Mouse (Mus musculus) testis, postnatal 10 days (tissue): ENCODE data around the gene Aff1.
A peak's percentile ranks its signal among the peaks of the same experiment; 100 is the strongest.

Experiments used
- DNase-seq: peaks from one replicate; pipeline ENCODE4 v3.0.0; 2021; ENCODE audit warnings: low spot score

Gene Aff1

DNA sequence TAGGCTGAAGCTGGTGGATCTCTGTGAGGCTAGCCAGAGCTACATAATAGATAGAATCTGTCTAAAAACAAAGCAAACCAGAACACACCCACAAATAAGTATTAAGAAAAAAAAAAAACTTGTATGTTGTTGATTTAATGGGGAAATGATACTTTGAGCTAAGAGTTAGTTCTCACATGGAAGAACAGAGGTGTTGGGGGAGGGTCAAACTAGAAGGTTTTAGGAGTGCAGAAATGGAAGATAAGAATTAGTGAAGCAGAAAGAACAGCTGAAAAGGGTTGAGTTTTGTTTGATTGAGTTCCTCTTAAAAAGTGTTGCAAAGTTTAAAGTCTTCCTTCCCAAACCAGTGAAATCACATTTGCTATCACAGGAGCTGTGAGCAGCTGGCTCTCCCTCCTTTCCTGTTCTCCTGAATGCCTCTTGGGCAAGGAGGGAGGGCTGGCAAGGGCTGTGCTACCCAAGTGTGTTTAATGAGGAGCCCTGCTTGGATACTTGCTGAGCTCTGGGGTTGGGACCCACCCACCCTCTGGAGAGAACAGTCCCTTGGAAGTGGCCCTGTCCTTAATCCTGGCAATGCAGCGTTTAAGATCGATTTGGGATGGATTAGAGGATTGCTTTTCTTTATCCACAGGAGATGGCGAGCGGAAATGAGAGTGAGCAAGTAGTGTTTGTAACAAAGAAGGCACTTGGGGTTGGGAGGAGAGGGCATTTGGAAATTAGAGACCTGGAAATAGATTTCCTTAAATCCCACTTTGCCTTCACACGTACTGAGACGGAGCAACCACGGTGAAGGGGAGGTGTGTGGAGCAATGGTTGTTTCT is 57.5 kb downstream of the Aff1 start:
- DNase-seq: no peak

DNA sequence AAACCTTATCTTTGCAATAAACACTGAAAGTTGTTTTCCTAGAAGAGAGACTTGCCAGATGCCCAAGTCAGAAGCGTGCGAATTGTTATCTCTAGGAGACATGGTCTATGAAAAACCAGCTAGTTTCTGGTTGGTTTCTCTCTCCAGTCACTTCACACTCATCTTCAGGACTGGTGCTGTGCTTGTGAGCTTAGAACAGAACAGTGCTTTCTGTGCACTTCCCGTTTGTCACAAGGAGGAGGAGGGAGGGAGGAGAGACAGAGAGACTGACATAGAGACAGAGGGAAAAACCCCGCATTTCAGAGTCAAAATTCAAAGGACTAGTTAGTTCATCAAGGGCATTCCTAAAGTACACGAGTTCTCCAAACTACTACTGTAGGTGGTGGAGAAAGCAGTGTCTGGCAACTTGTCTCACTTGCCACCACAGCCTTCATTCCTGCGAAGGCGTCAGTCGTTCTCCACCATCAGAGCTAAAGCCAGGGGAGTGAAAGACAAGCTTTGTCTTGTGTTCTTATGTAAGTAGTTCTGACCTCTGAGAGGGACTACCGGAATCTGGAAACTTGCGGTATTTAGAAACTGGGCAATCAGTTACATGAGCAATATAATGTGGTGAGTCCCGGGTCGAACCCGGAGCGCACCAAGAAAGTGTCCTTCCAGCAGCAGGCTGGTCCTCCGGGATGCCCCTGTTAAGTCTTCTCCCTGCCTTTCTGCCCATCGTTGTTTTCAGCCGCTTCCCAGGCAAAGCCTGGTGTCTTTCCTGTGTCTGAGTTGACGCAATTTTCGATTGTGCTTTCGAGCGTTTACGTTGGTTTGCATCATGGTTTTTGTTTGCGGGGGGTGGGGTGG is 60.7 kb downstream of the Aff1 start:
- peak; percentile 47 for DNase-seq

DNA sequence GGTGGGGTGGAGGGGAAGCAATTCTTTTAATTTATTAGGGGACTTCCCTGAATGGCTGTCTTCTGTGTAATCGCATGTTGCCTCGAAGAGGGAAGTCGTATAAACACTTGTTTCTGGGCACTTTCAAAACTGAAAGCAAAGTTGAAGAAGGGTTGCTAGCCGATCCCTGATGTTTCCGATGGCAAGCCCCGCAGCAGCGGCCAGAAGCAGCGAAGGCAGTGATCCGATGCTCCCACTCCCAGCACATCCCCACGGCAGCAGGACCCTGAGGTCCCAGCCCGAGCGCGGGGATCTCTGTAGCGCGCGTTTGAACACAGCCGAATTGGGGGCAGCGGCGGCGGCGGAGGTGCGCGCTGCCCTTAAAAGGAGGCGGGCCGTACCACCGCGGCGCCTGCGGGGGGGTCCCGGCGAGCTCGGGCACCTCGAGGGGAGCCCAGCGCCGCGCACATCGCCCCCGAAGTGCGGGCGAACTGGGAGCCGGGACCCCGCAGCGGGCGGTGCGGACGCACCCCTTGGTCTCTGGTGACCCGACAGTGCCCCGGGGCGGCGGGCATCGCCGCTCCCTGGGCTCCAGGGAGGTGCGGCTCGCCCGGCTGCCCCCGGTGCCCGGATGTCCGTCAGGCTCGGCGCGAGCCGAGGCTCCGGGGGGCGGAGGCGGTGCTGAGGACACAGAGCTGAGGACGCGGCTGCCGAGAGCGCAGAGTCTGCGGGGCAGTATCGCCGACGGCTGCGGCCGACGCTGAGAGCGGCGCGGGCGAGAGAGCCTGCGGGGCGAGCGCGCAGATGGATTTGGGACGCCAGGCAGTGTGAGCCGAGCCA is 61.5 kb downstream of the Aff1 start:
- DNase-seq: peak; percentile 91

DNA sequence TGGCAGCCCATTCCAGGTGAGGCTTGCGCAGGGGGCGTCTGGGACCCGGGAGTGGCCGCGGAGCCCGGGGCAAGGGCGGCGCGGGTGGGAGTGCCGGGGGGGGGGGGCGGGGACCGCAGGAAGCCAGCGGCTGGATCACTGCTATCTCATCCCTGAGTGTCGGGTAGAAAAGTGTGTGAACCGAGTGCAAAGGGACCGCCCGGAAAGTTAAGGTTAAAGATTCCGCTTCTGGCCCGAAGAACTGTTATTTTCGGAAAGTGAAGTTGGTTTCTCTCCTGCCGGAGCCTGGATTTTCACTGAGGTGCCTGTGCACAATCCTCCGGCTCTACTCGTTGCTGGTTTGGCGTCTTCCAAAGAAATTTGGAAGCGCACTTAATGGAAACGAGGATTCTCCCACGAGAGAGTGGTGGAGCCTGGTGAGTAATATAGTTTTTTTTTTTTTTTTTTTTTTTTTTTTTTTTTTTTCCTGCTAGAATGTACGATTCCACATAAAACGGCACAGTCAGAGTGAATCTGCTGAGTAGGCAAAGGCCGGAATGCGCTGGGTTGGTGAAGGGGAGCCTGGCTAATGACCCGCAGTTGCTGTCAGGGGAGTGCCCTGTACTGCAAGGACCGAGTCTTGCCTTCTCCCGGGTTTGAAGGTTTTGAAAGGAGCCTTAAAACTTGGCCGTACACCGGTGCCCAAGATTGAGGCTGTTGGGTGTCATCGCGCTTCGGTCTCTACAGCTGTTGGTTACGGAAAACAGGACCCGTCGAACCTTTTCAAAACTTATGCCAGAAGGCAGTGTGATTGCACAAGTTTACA is 62.4 kb downstream of the Aff1 start:
- DNase-seq: peak; percentile 52

DNA sequence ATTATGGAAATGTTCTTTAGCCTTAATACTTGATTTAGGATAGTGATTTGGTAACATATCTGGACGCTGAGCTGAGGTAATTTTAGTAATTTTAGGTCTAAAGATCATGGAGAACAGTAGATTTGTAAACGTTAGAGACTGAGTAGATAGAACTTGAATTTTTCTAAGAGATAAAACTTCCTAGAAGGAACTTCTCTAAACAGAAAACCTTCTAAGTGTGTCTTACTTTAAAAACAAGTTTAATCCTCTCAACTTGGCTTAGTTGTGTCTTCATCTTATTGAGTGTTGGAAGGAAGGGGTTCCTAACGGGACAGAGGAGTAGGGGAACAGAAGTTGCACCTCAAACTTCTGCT is 62.9 kb downstream of the Aff1 start:
- no peak for DNase-seq

DNA sequence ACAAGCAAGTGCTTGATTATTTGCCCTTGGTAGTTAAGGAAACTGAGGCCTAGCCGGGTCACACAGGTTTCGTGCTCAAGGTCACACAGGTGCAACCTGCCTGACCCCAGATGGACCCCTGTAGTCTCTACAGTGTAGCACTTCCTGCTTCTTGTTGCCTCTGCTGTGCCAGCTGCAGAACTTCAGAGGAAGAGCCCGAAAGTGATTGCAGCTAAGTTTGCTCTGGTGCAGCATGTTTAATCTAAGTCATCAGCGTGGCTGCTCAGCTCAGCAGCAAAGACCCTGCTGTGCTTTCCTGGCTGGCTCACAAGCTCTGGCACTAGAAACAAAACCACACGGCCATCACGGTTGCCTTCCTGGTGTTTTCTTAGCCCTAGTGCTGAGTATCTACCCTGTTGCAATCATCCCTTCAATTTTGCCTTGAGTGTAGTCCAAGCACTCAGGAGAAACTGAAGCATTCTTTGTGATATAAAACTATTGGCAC is 64.1 kb downstream of the Aff1 start:
- no peak for DNase-seq

DNA sequence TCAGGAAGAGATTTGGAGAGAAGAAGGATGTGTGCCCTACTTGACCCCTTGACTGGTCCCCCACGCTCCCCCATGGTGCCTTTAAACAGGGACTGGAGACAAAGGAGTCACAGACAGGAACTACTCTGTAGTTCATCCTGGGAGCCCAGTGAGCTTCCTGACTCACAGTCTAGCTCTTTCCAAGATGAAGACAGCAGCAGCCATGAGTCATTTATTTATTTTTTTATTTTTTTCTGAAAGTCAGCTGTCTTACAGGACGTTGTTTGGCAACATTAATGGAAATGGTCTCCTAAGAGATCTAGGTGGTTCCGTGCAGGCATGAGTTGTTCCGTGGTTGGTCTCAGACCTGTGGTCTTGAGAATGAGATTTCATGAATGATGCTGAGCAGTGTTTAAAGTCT is 66.3 kb downstream of the Aff1 start:
- DNase-seq: no peak

DNA sequence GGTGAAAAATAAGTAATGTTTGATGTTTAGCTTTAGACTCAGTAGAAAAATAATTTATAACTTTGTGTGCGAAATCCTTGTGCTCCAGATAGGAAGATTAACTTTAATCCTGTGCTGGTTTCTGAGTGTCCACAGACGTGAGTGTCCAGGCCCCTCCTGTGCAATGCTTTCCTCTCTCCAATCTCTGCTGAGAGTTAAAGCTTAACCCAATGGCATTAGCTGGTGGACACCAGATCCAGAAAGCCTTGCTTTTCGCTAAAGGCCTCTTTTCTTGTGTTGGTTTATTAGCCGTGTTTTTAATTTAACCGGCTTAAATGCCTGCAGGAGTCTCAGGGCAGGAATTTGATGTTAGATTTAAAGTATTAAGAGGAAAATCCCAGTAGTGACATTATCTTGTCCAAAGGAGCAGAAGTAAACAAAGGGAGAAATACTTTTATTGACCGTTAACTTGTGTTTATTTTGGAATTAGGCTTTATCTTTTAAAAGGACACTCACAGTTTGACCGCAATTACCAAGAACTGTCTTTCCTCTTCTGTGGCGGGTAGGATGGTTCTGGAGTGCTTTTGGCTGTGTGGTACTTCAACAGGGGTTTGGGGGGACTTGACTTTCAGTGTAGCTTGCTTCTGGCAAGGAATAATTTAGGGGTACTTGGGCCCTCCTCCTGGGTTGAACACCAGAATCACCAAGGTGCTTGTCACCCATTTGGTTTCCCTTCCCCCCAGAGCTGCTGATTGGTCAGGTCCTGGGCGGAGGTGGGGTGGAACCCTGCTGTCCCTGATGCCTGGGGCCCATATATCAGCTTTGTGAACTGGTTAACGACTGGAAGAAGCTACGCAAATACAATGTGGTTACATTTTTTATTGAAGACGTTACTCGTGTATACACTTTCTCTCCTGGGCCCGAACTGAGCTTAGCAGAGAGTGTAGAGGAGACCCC is 67.6 kb downstream of the Aff1 start:
- no peak for DNase-seq

DNA sequence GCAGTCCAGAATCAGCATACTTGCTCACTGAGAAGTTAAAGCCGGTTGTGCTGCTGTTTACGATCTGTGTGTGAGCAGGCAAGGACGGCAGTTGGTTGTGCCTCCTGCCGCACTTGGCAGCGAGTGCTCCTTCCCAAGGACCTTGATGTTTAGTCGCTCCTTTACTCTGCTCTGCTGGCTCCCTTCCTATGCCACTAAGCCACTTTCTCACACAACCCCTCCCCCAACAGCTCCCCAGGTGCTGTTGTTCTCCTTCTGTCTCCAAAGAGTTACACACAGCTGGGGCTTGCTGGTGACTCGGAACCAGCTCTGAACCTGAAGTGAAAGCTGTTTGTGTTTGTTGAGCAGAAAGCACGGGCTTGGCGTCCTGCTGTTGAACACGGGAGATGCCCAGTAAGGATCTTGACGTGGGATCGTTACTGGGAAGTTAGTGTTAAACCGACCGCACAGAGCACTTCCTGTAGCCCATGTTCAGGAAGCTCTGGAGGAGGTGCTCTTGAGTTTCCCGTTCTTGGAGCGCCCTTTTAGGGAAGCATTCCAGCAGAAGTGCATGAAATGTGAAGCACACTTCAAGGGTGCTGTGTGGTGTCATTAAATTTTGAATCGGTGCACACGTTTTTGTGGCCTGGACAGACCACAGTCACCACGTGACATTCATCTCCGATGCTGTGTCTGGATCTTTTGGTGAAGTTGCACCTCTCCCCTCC is 68.4 kb downstream of the Aff1 start:
- peak; percentile 49 for DNase-seq

DNA sequence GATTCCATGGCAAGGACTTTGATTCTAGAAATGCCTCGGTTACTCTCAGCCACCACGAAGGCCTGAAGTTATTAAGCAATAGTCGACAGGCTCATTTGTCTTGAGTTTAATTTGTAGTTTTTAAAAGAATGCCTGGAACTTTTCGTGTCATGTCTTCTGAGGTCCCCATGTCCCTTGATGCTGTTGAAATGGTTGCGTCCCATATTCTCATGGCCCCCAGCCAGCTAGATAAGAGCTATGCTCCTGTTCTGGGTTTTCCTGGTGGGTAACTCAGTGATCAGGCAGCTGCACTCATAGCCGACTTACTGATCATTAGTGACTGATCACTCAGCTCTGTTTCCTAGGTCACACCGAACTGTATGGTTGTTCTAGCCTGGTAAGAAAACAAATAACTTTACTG is 69.6 kb downstream of the Aff1 start:
- DNase-seq: no peak

DNA sequence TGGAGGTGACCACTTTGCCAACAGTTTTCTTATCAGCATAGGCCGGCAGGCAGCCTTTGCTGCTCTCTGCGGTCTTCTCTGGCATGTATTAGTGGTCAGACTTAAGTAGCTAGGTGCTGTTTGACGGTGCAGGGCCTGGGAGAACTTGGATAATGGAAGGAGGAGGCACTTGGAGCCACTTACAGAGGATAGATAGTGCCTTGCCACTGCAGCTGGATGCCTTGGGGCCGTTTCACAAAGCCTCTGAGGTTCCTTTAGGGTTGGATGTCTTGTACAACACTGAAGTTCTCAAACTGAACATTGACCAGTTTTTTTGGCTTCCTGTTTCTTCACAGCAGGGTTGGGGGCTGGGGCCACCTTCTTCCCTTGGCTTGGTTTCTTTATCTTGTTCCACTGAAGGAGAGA is 70.7 kb downstream of the Aff1 start:
- no peak for DNase-seq

DNA sequence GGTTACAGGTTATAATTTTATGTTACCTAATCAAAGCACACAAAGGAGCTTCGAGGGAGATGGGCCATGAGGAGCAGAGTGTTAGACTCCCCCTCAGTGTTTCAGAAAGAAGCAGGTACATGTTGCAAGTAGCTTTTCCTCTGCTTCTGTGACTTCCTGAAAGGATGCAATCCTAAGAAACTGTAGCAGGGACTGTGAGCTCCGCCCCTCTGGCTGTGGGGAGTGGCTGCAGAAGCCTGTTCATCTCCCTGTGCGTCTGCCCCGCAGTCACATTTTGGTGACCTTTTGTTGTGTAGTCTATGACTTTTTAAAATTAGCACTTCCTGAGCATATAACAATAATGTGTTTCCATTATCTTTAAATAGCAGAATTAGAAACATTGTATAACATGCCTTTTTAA is 73.2 kb downstream of the Aff1 start:
- DNase-seq: no peak

DNA sequence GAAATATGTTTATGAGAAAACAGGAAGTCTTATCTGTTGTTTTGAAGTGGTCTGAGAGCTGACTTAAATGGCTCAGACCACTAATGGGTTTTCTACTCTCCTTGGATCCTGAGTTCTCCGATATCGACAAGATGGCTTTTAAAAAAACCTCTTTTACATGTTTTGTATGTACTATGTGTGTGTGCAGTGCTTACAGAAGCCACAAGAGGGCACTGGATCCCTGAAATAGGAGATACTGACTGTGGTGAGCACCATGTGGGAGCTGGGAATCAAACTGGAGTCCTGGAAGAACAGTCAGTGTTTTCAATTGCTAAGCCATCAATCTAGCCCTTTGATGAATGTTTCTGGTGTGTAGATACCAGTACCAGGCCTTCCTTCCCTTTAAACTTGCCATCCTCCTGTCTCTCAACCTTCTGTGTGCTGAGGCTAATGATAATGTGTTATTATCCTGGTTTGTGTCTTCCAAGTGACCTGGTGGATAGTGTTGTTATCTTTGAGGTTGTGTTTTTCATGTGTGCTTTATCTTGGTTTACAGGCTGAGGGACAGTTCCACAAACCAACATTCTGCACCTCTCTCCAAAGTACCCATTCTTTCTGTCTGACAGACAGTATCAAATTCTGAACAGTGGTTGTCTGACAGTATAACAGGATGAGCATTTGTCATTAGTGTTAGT is 73.7 kb downstream of the Aff1 start:
- no peak for DNase-seq

DNA sequence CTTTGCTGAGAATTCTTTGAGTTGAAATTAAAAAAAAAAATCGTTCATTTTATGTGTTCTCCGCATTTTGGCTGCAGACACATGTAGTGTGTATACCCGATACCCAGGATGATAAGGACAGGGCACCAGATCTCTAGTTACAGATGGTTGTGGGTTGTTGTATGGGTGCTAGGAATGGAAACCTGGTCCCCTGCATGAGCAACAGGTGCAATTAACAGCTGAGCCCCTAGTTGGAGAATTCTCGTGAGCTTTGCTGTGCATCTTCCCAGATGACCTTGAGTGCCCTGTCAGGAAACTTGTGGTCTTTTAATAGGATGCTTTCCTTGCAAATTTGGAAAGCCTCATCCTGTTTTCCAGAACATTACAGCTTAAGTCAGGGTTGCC is 74.2 kb downstream of the Aff1 start:
- no peak for DNase-seq

DNA sequence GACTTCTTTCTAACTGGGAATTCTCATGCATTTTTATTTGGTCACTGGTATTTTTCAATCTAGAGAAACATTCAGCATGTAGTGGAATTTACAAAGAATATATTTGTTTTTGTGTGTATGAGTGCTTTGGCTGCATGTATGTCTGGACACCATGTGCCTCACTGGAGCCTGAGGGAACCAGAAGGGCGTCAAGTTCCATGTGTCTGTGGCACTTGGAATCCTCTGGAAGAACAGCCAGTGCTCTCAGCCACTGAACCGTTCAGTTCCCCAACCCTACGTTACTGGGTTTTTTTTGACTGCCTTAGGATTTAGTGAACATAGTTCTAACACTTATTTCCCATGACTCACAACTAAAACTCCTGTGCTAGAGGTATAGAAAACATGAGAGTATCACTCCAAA is 76.8 kb downstream of the Aff1 start:
- DNase-seq: no peak

DNA sequence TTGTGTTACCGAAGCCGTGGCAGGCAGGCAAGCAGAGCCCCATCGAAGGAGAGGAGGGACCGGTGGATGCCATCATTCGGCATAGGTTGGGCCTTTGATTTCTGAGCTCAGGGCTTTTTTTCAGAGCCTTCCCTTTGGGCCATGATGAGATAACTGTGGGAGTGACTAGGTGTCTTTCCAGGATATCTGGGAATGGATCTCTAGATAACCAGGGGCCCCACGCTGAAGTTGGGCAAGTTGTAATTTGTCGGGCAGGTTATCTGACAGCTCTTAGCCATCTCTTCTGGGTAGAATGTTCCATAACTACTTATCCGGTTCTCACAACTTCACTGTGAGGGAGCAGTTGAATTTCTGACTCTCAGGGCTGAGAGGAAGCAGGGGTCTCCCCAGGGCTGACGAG is 77.5 kb downstream of the Aff1 start:
- no peak for DNase-seq

DNA sequence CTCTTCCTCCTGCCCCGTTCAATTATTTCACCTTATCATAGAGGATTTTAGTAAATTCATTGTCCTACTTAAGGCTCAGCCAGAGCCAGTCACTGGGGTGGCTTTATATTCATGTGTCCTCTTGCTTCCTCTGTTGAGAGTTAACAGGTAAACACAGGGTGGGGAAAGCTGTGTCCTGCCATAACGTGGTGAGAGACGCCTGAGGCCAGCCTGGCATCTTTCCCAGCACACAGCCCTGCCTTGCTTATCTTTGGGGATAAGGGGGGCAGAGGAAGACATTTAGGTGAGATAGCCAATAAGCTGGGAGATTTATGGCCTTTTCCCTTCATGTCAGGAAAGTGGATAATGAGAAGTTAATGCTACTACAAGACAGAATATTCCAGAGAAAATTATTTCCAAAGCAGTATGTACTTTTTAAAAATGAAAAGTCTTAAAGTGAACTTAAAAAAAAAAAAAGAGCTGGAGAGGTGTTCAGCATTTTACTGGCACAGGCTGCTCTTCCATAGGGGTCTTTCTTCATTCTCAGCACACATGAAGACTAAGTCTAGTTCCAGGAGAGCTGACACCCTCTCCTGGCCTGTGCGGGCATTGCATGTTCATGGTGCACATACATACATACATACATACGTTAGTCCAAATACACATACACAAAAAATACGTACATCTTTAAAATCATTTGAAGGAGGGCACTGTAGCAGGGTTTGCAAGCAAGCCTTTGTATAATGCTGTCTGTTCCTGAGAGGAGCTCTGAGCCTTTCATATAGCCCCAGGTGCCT is 78.5 kb downstream of the Aff1 start:
- no peak for DNase-seq

DNA sequence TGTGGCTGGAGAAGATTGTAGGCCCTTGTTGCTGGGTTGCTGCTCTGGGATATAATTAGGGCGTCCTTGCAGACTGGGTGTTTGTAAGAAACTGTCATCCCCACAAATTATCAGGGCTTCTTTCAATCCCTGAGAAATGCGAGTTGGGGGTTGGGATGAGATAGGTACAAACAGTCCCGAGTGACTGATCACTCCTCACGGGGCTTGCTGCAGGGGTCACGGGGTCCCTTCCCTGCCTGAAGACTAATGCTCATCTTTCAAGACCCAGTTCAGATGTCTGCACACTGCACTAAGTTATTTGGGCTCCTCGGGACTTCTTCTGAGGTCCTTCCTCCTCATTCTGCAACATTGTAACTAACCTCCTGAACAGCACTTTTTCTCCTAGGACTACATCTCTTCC is 79.2 kb downstream of the Aff1 start:
- DNase-seq: no peak

DNA sequence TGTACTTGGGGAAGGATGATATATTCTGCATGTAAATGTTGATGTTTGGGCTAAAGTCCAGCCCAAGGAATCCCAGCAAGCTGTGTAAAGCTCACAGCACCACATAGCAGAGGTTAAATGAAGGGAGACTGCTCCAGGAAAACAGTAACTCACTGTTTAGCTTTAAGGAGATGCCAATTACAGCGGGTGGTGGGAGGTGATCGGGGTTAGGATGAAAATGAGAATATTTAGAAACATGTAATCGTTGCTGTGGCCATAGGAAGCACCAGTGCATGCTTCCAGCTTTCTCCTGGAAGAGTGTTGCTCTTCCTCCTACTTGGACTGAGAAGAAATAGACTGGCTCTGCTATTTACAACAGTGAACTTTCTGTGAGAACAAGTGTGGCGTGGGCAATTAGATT is 80.1 kb downstream of the Aff1 start:
- DNase-seq: no peak
